In the genomic region with DNA sequence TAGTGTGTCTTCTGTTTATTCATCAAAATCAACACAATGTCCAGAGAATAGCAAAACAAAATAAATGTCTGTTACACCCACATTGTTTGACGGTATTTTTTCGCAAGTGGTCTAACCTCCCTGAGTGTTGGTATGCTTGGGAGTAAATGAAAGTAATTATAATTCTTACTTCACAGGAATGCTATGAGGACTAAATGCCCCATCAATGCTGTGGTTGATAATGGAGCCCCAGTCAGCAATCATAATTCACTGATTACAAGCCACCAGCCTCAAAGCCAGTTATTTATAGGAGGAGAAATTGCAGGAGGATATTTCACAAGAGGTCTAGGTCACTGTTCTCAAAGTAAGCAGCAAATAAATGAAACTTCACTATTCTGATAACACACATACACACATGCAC, we compare ENCODE assay signal across 15 mouse cellular contexts.
"Had no signal": no experiment of that assay in that cellular context is flagged by ENCODE, and none has a peak within 500 bp of the region (broad histone marks: within the 10 kb centered on the region; RNA-seq: fewer than 3 reads in every experiment).

No protein-coding gene starts in this region.

- H3K9ac ChIP-seq: limb, embryonic 13.5 days; liver, embryonic 14.5 days; midbrain, embryonic 12.5 days; neural tube, embryonic 13.5 days had no signal

- H3K4me2 ChIP-seq: limb, embryonic 13.5 days; midbrain, embryonic 12.5 days; neural tube, embryonic 13.5 days had no signal

- H3K36me3 ChIP-seq: limb, embryonic 13.5 days; midbrain, embryonic 12.5 days; neural tube, embryonic 13.5 days had no signal

- H3K27ac ChIP-seq: layer of hippocampus, adult 2 months; limb, embryonic 13.5 days; liver, embryonic 14.5 days; midbrain, embryonic 12.5 days; neural tube, embryonic 13.5 days had no signal

- H3K27me3 ChIP-seq: limb, embryonic 13.5 days; midbrain, embryonic 12.5 days; neural tube, embryonic 13.5 days had no signal

- ATAC-seq: midbrain, embryonic 16.5 days had no signal

- DNase-seq: kidney, postnatal 10 days; kidney, postnatal 4 days; left cerebral cortex, postnatal 4 days; lung, postnatal 14 days; retina, postnatal 1 day; right cerebral cortex, postnatal 4 days; spleen, adult 18-20 months; thymus, adult 18-20 months; thymus, postnatal 25 days had no signal

- H3K9me3 ChIP-seq: limb, embryonic 13.5 days; midbrain, embryonic 12.5 days; neural tube, embryonic 13.5 days had no signal

- H3K4me1 ChIP-seq: limb, embryonic 13.5 days; midbrain, embryonic 12.5 days; neural tube, embryonic 13.5 days had no signal

- H3K4me3 ChIP-seq: layer of hippocampus, adult 2 months; limb, embryonic 13.5 days; midbrain, embryonic 12.5 days; neural tube, embryonic 13.5 days had no signal
